ENCODE assay signal across 8 mouse cellular contexts in genomic region chr10:93291843-93292242, GRCm38 (mm10). TPM values are rescaled to one million over a fixed set of nuclear protein-coding genes. Genes with fewer than 3 reads are reported as not detected.
A peak's percentile ranks its signal among the peaks of the same experiment; 100 is the strongest.
DNase-seq lines count a peak whose midpoint lies in the region; ATAC-seq and TF ChIP-seq lines count a peak whose summit lies in the region.

No protein-coding gene starts in this region.

- H3K27me3 ChIP-seq in heart, embryonic 15.5 days, result no peaks in the 10 kb centered on the region

- no peak overlapping the region for H3K27ac ChIP-seq in embryonic fibroblast, embryonic 13.5 days (ENCODE audit: insufficient read depth, low read length)
- H3K27ac ChIP-seq in heart, embryonic 15.5 days, result peak overlapping the region; percentile 60

- peak; percentile 93 for TF ChIP-seq CTCF in embryonic fibroblast, embryonic 13.5 days (IDR thresholded peaks at IDR 0.05; ENCODE audit: borderline replicate concordance, insufficient read depth, low read length)

- DNase-seq in MN1 (ENCODE audit: low spot score), result peak; percentile 91
- DNase-seq in brain, adult 2 months (ENCODE audit: low read depth, low spot score), result peak; percentile 95
- peak; percentile 62 for DNase-seq in large intestine, adult 2 months (ENCODE audit: low read depth, low spot score)
- peak; percentile 85 to 88 for DNase-seq in lung, postnatal 4 days
- DNase-seq in right cerebral cortex, postnatal 14 days, result peak; percentile 93
- peak; percentile 59 to 84 for DNase-seq in urinary bladder, postnatal 4 days (ENCODE audit: low spot score in 2 of 2)

- H3K9me3 ChIP-seq in heart, embryonic 15.5 days (replicated peaks), result no peaks in the 10 kb centered on the region

- H3K4me1 ChIP-seq in embryonic fibroblast, embryonic 13.5 days (ENCODE audit: control insufficient read depth, insufficient read depth, low read length), result peaks cover 16% of the 10 kb centered on the region
- H3K4me1 ChIP-seq in heart, embryonic 15.5 days (replicated peaks), result peaks cover 58% of the 10 kb centered on the region

- H3K4me2 ChIP-seq in heart, embryonic 15.5 days, result peak overlapping the region; percentile 38

- 7% methylated on average over 6 of the region's 6 CpGs for WGBS in heart, embryonic 15.5 days
- 6% methylated on average over 6 of the region's 6 CpGs for WGBS in large intestine, adult 2 months

- TF ChIP-seq POLR2A in embryonic fibroblast, embryonic 13.5 days (IDR thresholded peaks at IDR 0.05; ENCODE audit: low read depth, low read length), result no peak

- H3K4me3 ChIP-seq in embryonic fibroblast, embryonic 13.5 days (ENCODE audit: insufficient read depth, low read length), result no peak overlapping the region
- H3K4me3 ChIP-seq in heart, embryonic 15.5 days, result peak overlapping the region; percentile 15; the same call in 1 of the 2 replicates

- H3K9ac ChIP-seq in heart, embryonic 15.5 days, result no peak overlapping the region

- H3K36me3 ChIP-seq in heart, embryonic 15.5 days, result no peaks in the 10 kb centered on the region

- no peak for ATAC-seq in heart, embryonic 15.5 days (replicated peaks; ENCODE audit: insufficient number of reproducible peaks, insufficient read depth, low FRiP score, low read depth)

RNA-seq across cellular contexts. Expression of gene Elk3, which starts 19.1 kb away (rescaled TPM):
- 86.5 and 103 TPM in 2 replicates for polyA plus RNA-seq in embryonic fibroblast, embryonic 13.5 days (2011; ENCODE audit: insufficient read length, low read depth, missing spikeins)
- 31.7 and 33.5 TPM in 2 replicates for polyA plus RNA-seq in heart, embryonic 15.5 days (2015; fragmentation: Nextera tagmentation; extraction: Ambion mirVana)
- polyA plus RNA-seq in large intestine, adult 2 months (2012; rRNA removed), result 10.5 and 11.6 TPM in 2 replicates
